8 mouse cellular contexts compared by ENCODE assay signal in genomic region chr4:102569101-102569583, GRCm38 (mm10).
DNase-seq lines count a peak whose midpoint lies in the region; ATAC-seq and TF ChIP-seq lines count a peak whose summit lies in the region.

No protein-coding gene starts in this region.

- no peak for ATAC-seq in hindbrain, embryonic 12.5 days (ENCODE audit: low FRiP score)
- ATAC-seq in intestine, embryonic 15.5 days = no peak

- peak; percentile 84 to 89 for TF ChIP-seq EP300 in MEL (IDR thresholded peaks at IDR 0.05; ENCODE audit: low read depth in 1 of 2, low read length in 2 of 2)

- H3K27ac ChIP-seq in hindbrain, embryonic 10.5 days = peak overlapping the region; percentile 40; the same call in 1 of the 2 replicates
- no peak overlapping the region; the same call in 1 of the 2 replicates for H3K27ac ChIP-seq in hindbrain, embryonic 12.5 days
- H3K27ac ChIP-seq in MEL (ENCODE audit: control insufficient read depth, low read depth, low read length) = peak overlapping the region; percentile 52
- peak overlapping the region; percentile 58; the same call in 1 of the 2 replicates for H3K27ac ChIP-seq in intestine, embryonic 15.5 days
- H3K27ac ChIP-seq in small intestine, adult 2 months (ENCODE audit: insufficient read depth, low read depth, low read length) = peak overlapping the region; percentile 70

- no peaks in the 10 kb centered on the region for H3K36me3 ChIP-seq in hindbrain, embryonic 10.5 days
- no peaks in the 10 kb centered on the region for H3K36me3 ChIP-seq in hindbrain, embryonic 12.5 days
- peaks cover 0 to 26% of the 10 kb centered on the region in 2 experiments; a peak in 2 of 4 replicates for H3K36me3 ChIP-seq in MEL (ENCODE audit: control insufficient read depth in 1 of 2, insufficient read depth in 2 of 2, low read length in 2 of 2)
- no peaks in the 10 kb centered on the region for H3K36me3 ChIP-seq in intestine, embryonic 15.5 days
- no peaks in the 10 kb centered on the region for H3K36me3 ChIP-seq in small intestine, adult 2 months (ENCODE audit: control insufficient read depth, insufficient read depth, low read length)

- no peak for TF ChIP-seq POLR2A in MEL (IDR thresholded peaks at IDR 0.05; ENCODE audit: control insufficient read depth in 1 of 2, insufficient read depth in 1 of 2, low read depth in 1 of 2, low read length in 2 of 2, poor library complexity in 1 of 2)
- no peak for TF ChIP-seq POLR2A in small intestine, adult 2 months (IDR thresholded peaks at IDR 0.05; ENCODE audit: low read depth, low read length)

- no peak for TF ChIP-seq CTCF in MEL (IDR thresholded peaks at IDR 0.05 in 2 of 3, conservative IDR thresholded peaks at IDR 0.05 in 1 of 3; ENCODE audit: control insufficient read depth in 1 of 3, insufficient read depth in 1 of 3, low read depth in 2 of 3, low read length in 3 of 3, poor library complexity in 1 of 3, severe bottlenecking in 1 of 3)
- no peak for TF ChIP-seq CTCF in small intestine, adult 2 months (IDR thresholded peaks at IDR 0.05; ENCODE audit: extremely low read depth, insufficient read length, insufficient replicate concordance, low read depth, low read length)

- DNase-seq in hindbrain, embryonic 10.5 days (ENCODE audit: low spot score) = no peak
- DNase-seq in MEL (ENCODE audit: low read depth, low spot score) = peak; percentile 77
- DNase-seq in urinary bladder, adult 18-20 months (ENCODE audit: low spot score in 2 of 2) = no peak
- DNase-seq in adipocyte (ENCODE audit: low spot score) = no peak
- DNase-seq in cerebellum, adult 9-10 months = no peak

- H3K4me1 ChIP-seq in hindbrain, embryonic 10.5 days (replicated peaks) = peaks cover 61% of the 10 kb centered on the region
- peaks cover 23% of the 10 kb centered on the region for H3K4me1 ChIP-seq in hindbrain, embryonic 12.5 days
- peaks cover 0 to 28% of the 10 kb centered on the region in 2 experiments; a peak in 3 of 4 replicates for H3K4me1 ChIP-seq in MEL (ENCODE audit: control insufficient read depth in 1 of 2, insufficient read depth in 2 of 2, low read length in 2 of 2)
- H3K4me1 ChIP-seq in intestine, embryonic 15.5 days (replicated peaks) = peaks cover 16% of the 10 kb centered on the region
- peaks cover 11% of the 10 kb centered on the region; the same call in 1 of the 2 replicates for H3K4me1 ChIP-seq in small intestine, adult 2 months (ENCODE audit: control insufficient read depth, insufficient read depth, insufficient read length, low read length)

- no peak overlapping the region for H3K4me3 ChIP-seq in hindbrain, embryonic 10.5 days
- H3K4me3 ChIP-seq in hindbrain, embryonic 12.5 days = no peak overlapping the region
- peak overlapping the region; percentile 27 for H3K4me3 ChIP-seq in MEL (ENCODE audit: control insufficient read depth in 1 of 2, insufficient read depth in 1 of 2, low read depth in 2 of 2, low read length in 2 of 2)
- H3K4me3 ChIP-seq in intestine, embryonic 15.5 days (replicated peaks) = no peak overlapping the region
- H3K4me3 ChIP-seq in small intestine, adult 2 months (ENCODE audit: low read depth, low read length) = no peak overlapping the region

- H3K4me2 ChIP-seq in hindbrain, embryonic 12.5 days (replicated peaks) = no peak overlapping the region
- peak overlapping the region; percentile 42; the same call in 1 of the 2 replicates for H3K4me2 ChIP-seq in intestine, embryonic 15.5 days (replicated peaks)

- peaks cover 17% of the 10 kb centered on the region for H3K27me3 ChIP-seq in hindbrain, embryonic 10.5 days (ENCODE audit: insufficient read depth, poor library complexity, severe bottlenecking)
- peaks cover 7% of the 10 kb centered on the region for H3K27me3 ChIP-seq in hindbrain, embryonic 12.5 days
- no peaks in the 10 kb centered on the region for H3K27me3 ChIP-seq in MEL (ENCODE audit: control insufficient read depth in 1 of 2, insufficient read depth in 2 of 2, low read length in 2 of 2)
- no peaks in the 10 kb centered on the region for H3K27me3 ChIP-seq in intestine, embryonic 15.5 days (replicated peaks)
- no peaks in the 10 kb centered on the region for H3K27me3 ChIP-seq in small intestine, adult 2 months (ENCODE audit: control insufficient read depth, insufficient read depth, low read length)

- no peak for TF ChIP-seq RAD21 in MEL (IDR thresholded peaks at IDR 0.05; ENCODE audit: low read depth, low read length)

- H3K79me2 ChIP-seq in MEL (ENCODE audit: control insufficient read depth, insufficient read depth, low read length, poor library complexity) = peaks cover 15% of the 10 kb centered on the region

- 21% methylated on average over 8 of the region's 8 CpGs for WGBS in hindbrain, embryonic 10.5 days
- 25% methylated on average over 8 of the region's 8 CpGs for WGBS in hindbrain, embryonic 12.5 days
- WGBS in intestine, embryonic 15.5 days = 12% methylated on average over 8 of the region's 8 CpGs
- 12% methylated on average over 8 of the region's 8 CpGs for WGBS in small intestine, adult 2 months

- no peak overlapping the region for H3K9ac ChIP-seq in hindbrain, embryonic 12.5 days
- H3K9ac ChIP-seq in MEL (ENCODE audit: control insufficient read depth, low read depth, low read length, poor library complexity, severe bottlenecking) = no peak overlapping the region
- H3K9ac ChIP-seq in intestine, embryonic 15.5 days = no peak overlapping the region

- no peaks in the 10 kb centered on the region for H3K9me3 ChIP-seq in hindbrain, embryonic 10.5 days
- H3K9me3 ChIP-seq in hindbrain, embryonic 12.5 days (replicated peaks) = no peaks in the 10 kb centered on the region
- no peaks in the 10 kb centered on the region for H3K9me3 ChIP-seq in MEL (replicated peaks; ENCODE audit: insufficient read depth, low read length)
- no peaks in the 10 kb centered on the region for H3K9me3 ChIP-seq in intestine, embryonic 15.5 days

TF ChIP-seq in MEL, 35 proteins besides CTCF, POLR2A, EP300 and RAD21:
- no peak for TF ChIP-seq ZKSCAN1 (IDR thresholded peaks at IDR 0.05; ENCODE audit: low read depth, low read length)
- TF ChIP-seq GATA1 (IDR thresholded peaks at IDR 0.05; ENCODE audit: low read depth, low read length) = peak; percentile 93
- TF ChIP-seq MEF2A (IDR thresholded peaks at IDR 0.05; ENCODE audit: extremely low read depth, insufficient replicate concordance, low read depth, low read length, poor library complexity, severe bottlenecking) = no peak
- TF ChIP-seq E2F4 (IDR thresholded peaks at IDR 0.05; ENCODE audit: borderline replicate concordance, low read depth, low read length) = no peak
- TF ChIP-seq ELF1 (IDR thresholded peaks at IDR 0.05; ENCODE audit: low read depth, low read length) = no peak
- TF ChIP-seq GABPA (IDR thresholded peaks at IDR 0.05; ENCODE audit: low read depth, low read length) = no peak
- peak; percentile 54; the same call in 1 of the 2 replicates for TF ChIP-seq MYB (IDR thresholded peaks at IDR 0.05; ENCODE audit: low read depth, low read length)
- TF ChIP-seq NRF1 (IDR thresholded peaks at IDR 0.05; ENCODE audit: insufficient read depth, low read depth, low read length, poor library complexity, severe bottlenecking) = no peak
- TF ChIP-seq MAX (IDR thresholded peaks at IDR 0.05; ENCODE audit: low read length) = peak; percentile 57; the same call in 1 of the 2 replicates
- TF ChIP-seq BHLHE40 (IDR thresholded peaks at IDR 0.05; ENCODE audit: borderline replicate concordance, low read depth, low read length) = peak; percentile 71; the same call in 1 of the 2 replicates
- no peak for TF ChIP-seq KAT2A (conservative IDR thresholded peaks at IDR 0.05; ENCODE audit: low read depth, low read length)
- no peak for TF ChIP-seq MAZ (IDR thresholded peaks at IDR 0.05; ENCODE audit: low read depth, low read length)
- TF ChIP-seq CHD2 (IDR thresholded peaks at IDR 0.05; ENCODE audit: low read length) = no peak
- TF ChIP-seq SIN3A (IDR thresholded peaks at IDR 0.05; ENCODE audit: low read length) = peak; percentile 49; the same call in 1 of the 2 replicates
- peak; percentile 39; the same call in 1 of the 2 replicates for TF ChIP-seq MXI1 (IDR thresholded peaks at IDR 0.05; ENCODE audit: low read depth, low read length)
- TF ChIP-seq NELFE (IDR thresholded peaks at IDR 0.05; ENCODE audit: low read depth, low read length) = no peak
- no peak for TF ChIP-seq CHD1 (IDR thresholded peaks at IDR 0.05; ENCODE audit: low read depth, low read length)
- no peak for TF ChIP-seq POLR2AphosphoS5 (IDR thresholded peaks at IDR 0.05; ENCODE audit: borderline replicate concordance, low read depth, low read length)
- peak; percentile 91 for TF ChIP-seq RCOR1 (IDR thresholded peaks at IDR 0.05; ENCODE audit: low read depth, low read length)
- TF ChIP-seq TBP (IDR thresholded peaks at IDR 0.05; ENCODE audit: low read depth, low read length) = peak; percentile 22; the same call in 1 of the 2 replicates
- no peak for TF ChIP-seq USF2 (IDR thresholded peaks at IDR 0.05; ENCODE audit: borderline replicate concordance in 1 of 2, insufficient read depth in 1 of 2, low read depth in 1 of 2, low read length in 2 of 2)
- peak; percentile 75 for TF ChIP-seq MAFK (IDR thresholded peaks at IDR 0.05; ENCODE audit: borderline replicate concordance, low read depth, low read length)
- peak; percentile 90 for TF ChIP-seq ETS1 (IDR thresholded peaks at IDR 0.05; ENCODE audit: low read depth, low read length)
- TF ChIP-seq POLR2AphosphoS2 (IDR thresholded peaks at IDR 0.05; ENCODE audit: low read length) = no peak
- TF ChIP-seq MYC (IDR thresholded peaks at IDR 0.05; ENCODE audit: low read depth, low read length) = peak; percentile 40; the same call in 1 of the 2 replicates
- TF ChIP-seq USF1 (IDR thresholded peaks at IDR 0.05; ENCODE audit: low read depth, low read length) = no peak
- TF ChIP-seq ZNF384 (IDR thresholded peaks at IDR 0.05; ENCODE audit: low read depth, low read length) = no peak
- TF ChIP-seq SMC3 (IDR thresholded peaks at IDR 0.05; ENCODE audit: low read depth, low read length) = 0 out of 2 replicates have a peak, but pooled peaks have one; percentile 8
- no peak; the same call in 1 of the 2 replicates for TF ChIP-seq HCFC1 (IDR thresholded peaks at IDR 0.05; ENCODE audit: low read depth, low read length)
- TF ChIP-seq TAL1 (IDR thresholded peaks at IDR 0.05; ENCODE audit: low read length) = peak; percentile 47
- TF ChIP-seq ZC3H11A (IDR thresholded peaks at IDR 0.05; ENCODE audit: low read depth, low read length) = no peak
- TF ChIP-seq UBTF (IDR thresholded peaks at IDR 0.05; ENCODE audit: borderline replicate concordance, insufficient read depth, low read depth, low read length) = no peak
- no peak for TF ChIP-seq JUND (IDR thresholded peaks at IDR 0.05; ENCODE audit: low read depth, low read length)
- TF ChIP-seq ZMIZ1 (IDR thresholded peaks at IDR 0.05; ENCODE audit: low read depth, low read length) = no peak
- peak; percentile 81 for TF ChIP-seq TCF12 (IDR thresholded peaks at IDR 0.05; ENCODE audit: low read depth, low read length)

Comparison
In these comparisons a context has a peak if more than half of its experiments do, and no peak if none do; other contexts are left out.
1. H3K4me3 ChIP-seq: peak in MEL (2 of 2); none in hindbrain, embryonic 10.5 days (single experiment), hindbrain, embryonic 12.5 days (single experiment), intestine, embryonic 15.5 days (single experiment) and small intestine, adult 2 months (single experiment).